Mouse (Mus musculus): ENCODE measurements around the gene Lipt2. TPM values are rescaled to one million over a fixed set of nuclear protein-coding genes. Genes with fewer than 3 reads are reported as not detected.

The Lipt2 gene
- polyA plus RNA-seq, 1 experiment from 2014 or later = 10.1 TPM

GRCm38 (mm10) chr7:100126514-100126913 lies 32.6 kb upstream of the Lipt2 start:
- H3K4me2 ChIP-seq (ENCODE audit: low read depth, low read length) = no peak overlapping the region
- H3K9ac ChIP-seq (ENCODE audit: low read length) = no peak overlapping the region
- H3K36me3 ChIP-seq (ENCODE audit: control insufficient read depth, insufficient read depth, low read length) = no peaks in the 10 kb centered on the region
- ATAC-seq (ENCODE audit: insufficient read depth, low FRiP score) = peak; percentile 86
- H3K4me3 ChIP-seq (replicated peaks; ENCODE audit: low read length) = no peak overlapping the region
- no peaks in the 10 kb centered on the region; the same call in 1 of the 2 replicates for H3K4me1 ChIP-seq (ENCODE audit: control insufficient read depth, insufficient read depth, low read length)
- H3K9me3 ChIP-seq (replicated peaks; ENCODE audit: control insufficient read depth, low read length) = no peaks in the 10 kb centered on the region
- 67% methylated on average over 7 of the region's 7 CpGs for WGBS
- H3K27ac ChIP-seq (ENCODE audit: low read length) = no peak overlapping the region
- H3K27me3 ChIP-seq (ENCODE audit: control insufficient read depth, insufficient read depth, low read length) = no peaks in the 10 kb centered on the region

DNA sequence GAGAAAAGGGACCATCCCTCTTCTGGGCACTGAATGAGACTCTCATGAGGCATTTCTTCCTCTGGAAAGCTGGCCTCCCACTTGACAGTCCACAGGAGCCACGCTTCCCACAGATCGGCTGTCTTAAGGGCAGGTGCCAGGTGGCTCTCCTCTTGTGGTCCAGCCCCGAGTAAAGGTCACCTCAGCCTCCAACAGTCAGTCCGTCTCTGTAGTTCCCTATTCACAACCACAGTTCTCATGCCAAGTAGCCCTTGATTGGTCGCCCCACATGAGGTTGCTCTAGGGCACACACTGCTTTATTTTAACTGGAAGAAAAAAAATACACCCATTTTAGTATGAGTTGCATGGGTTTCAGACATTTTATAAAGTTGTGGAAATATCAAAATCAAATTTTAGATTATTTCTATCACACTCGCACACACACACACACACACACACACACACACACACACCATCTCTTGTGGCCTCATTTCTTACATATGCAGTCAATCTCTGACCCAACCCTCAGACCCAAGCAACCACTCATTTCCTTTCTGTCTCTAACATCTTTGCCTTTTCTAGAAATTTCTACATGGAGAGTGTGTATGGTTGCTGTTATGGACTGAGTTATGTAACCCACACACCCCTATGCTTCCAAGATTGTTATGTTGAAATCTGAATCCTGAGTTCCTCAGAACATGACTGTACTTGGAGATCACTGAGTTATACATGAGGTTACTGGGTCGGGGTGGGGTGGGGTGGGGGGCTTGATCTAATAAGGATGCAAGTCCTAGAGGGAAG lies 30.6 kb upstream of the Lipt2 start:
- ATAC-seq (ENCODE audit: insufficient read depth, low FRiP score) = no peak
- H3K36me3 ChIP-seq (ENCODE audit: control insufficient read depth, insufficient read depth, low read length) = no peaks in the 10 kb centered on the region
- H3K4me1 ChIP-seq (ENCODE audit: control insufficient read depth, insufficient read depth, low read length) = no peaks in the 10 kb centered on the region
- WGBS = 67% methylated on average over 7 of the region's 7 CpGs
- H3K9me3 ChIP-seq (replicated peaks; ENCODE audit: control insufficient read depth, low read length) = no peaks in the 10 kb centered on the region
- H3K27ac ChIP-seq (ENCODE audit: low read length) = no peak overlapping the region
- H3K27me3 ChIP-seq (ENCODE audit: control insufficient read depth, insufficient read depth, low read length) = no peaks in the 10 kb centered on the region
- H3K4me2 ChIP-seq (ENCODE audit: low read depth, low read length) = no peak overlapping the region
- H3K9ac ChIP-seq (ENCODE audit: low read length) = no peak overlapping the region
- no peak overlapping the region for H3K4me3 ChIP-seq (replicated peaks; ENCODE audit: low read length)

- ATAC-seq (ENCODE audit: insufficient read depth, low FRiP score) = no peak
- Histone ChIP-seq H3K4me2 (ENCODE audit: low read depth, low read length) (no peak overlapping the region), H3K27ac (ENCODE audit: low read length) (no peak overlapping the region), H3K4me1 (ENCODE audit: control insufficient read depth, insufficient read depth, low read length) (no peaks in the 10 kb centered on the region), H3K9me3 (replicated peaks; ENCODE audit: control insufficient read depth, low read length) (no peaks in the 10 kb centered on the region), H3K9ac (ENCODE audit: low read length) (no peak overlapping the region), H3K36me3 (ENCODE audit: control insufficient read depth, insufficient read depth, low read length) (no peaks in the 10 kb centered on the region), H3K4me3 (replicated peaks; ENCODE audit: low read length) (no peak overlapping the region), H3K27me3 (ENCODE audit: control insufficient read depth, insufficient read depth, low read length) (no peaks in the 10 kb centered on the region)
- WGBS = 37% methylated on average over 6 of the region's 6 CpGs
Measured at GRCm38 (mm10) chr7:100130592-100130991, 28.5 kb upstream of the Lipt2 start.

DNA sequence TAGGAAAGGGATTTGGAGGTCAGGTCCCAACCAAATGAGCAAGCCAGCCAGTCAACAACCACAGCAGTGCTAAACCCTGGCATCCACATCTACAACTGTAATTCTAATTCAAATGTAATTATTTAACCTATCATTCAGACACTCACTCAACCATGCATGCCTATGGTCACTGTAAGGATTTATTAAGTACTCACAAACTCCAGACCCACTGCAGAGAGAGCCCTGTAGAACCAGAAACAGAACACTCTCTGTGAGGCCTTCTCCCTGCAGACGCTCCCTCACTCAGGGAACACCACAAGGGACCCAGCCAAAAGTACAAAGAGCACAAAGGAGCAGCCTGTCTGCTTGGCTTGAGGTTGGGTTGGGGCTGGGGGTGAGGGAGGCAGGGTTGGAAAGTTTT lies 26.7 kb upstream of the Lipt2 start:
- Histone ChIP-seq H3K4me1 (ENCODE audit: control insufficient read depth, insufficient read depth, low read length) (no peaks in the 10 kb centered on the region), H3K4me3 (replicated peaks; ENCODE audit: low read length) (no peak overlapping the region), H3K9ac (ENCODE audit: low read length) (no peak overlapping the region), H3K36me3 (ENCODE audit: control insufficient read depth, insufficient read depth, low read length) (no peaks in the 10 kb centered on the region), H3K27ac (ENCODE audit: low read length) (no peak overlapping the region), H3K9me3 (replicated peaks; ENCODE audit: control insufficient read depth, low read length) (no peaks in the 10 kb centered on the region), H3K27me3 (ENCODE audit: control insufficient read depth, insufficient read depth, low read length) (no peaks in the 10 kb centered on the region), H3K4me2 (ENCODE audit: low read depth, low read length) (no peak overlapping the region)
- ATAC-seq (ENCODE audit: insufficient read depth, low FRiP score) = peak; percentile 13; the same call in 1 of the 2 replicates
- WGBS = 78% methylated on average over 1 of the region's 1 CpGs

DNA sequence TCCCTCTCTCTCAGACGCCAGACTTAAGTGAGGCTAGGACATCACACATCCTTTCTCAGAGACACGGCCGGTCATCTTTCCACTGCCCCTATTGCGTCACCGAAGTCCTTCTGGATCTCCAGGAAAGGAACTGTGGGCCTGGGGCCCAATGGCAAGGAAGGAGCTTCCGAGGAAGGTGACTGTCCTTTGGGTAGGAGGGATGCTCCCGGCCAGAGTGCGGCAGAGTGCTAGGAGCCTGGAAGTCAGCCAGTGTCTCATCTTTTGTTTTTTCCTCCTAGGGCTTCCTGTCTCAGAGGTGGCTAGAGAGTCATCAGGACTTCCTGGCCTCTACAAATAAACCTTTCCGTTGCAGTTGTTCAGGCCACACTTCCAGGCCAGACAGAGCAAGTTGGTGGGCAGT lies 22.0 kb upstream of the Lipt2 start:
- WGBS = 73% methylated on average over 9 of the region's 9 CpGs
- Histone ChIP-seq H3K36me3 (ENCODE audit: control insufficient read depth, insufficient read depth, low read length) (no peaks in the 10 kb centered on the region), H3K9me3 (replicated peaks; ENCODE audit: control insufficient read depth, low read length) (no peaks in the 10 kb centered on the region), H3K27me3 (ENCODE audit: control insufficient read depth, insufficient read depth, low read length) (no peaks in the 10 kb centered on the region), H3K4me2 (ENCODE audit: low read depth, low read length) (no peak overlapping the region), H3K9ac (ENCODE audit: low read length) (no peak overlapping the region), H3K4me3 (replicated peaks; ENCODE audit: low read length) (no peak overlapping the region), H3K27ac (ENCODE audit: low read length) (no peak overlapping the region), H3K4me1 (ENCODE audit: control insufficient read depth, insufficient read depth, low read length) (no peaks in the 10 kb centered on the region)
- ATAC-seq (ENCODE audit: insufficient read depth, low FRiP score) = no peak

DNA sequence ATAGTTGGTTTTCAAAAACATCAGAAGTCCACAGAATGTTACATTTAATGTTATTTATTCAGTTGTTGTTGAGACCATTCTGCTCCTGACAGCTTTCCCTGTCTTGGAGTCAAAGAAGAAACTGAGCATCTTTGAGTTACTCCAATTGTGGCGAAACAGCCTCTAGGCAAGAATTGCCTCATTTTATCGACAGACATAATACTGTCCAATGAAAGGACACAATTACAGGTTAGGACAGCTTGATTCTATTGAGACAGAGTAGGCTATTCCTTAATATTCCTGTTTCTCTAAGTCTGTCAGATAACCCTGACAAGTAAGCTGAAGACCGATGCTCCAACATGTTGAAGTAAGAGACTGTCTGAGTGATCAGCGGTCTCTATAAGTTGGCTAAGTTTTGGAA lies 21.0 kb upstream of the Lipt2 start:
- H3K4me1 ChIP-seq (ENCODE audit: control insufficient read depth, insufficient read depth, low read length) = no peaks in the 10 kb centered on the region
- H3K4me3 ChIP-seq (replicated peaks; ENCODE audit: low read length) = no peak overlapping the region
- 94% methylated on average over 4 of the region's 4 CpGs for WGBS

DNA sequence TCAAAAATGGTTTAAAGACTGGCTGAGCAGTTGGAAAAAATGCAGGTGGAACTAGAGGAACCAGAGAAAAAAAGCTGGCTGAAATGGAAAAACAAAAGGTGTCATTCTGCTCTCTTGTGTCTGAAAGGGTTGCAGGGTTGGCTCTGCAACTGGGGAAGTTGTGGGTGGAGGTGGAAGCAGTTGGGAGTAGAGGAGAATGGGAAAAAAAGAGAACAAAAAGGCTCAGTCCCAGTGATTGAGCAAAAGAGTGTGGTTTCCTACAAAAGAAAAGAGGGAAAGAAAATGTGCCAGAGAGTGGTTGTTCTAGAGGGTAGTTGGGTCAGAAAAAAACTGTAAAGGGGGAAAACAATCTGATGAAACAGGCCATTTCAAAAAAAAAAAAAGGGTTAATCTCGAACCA lies 18.5 kb upstream of the Lipt2 start:
- WGBS = 69% methylated on average over 1 of the region's 1 CpGs
- Histone ChIP-seq H3K4me1 (ENCODE audit: control insufficient read depth, insufficient read depth, low read length) (no peaks in the 10 kb centered on the region), H3K9ac (ENCODE audit: low read length) (no peak overlapping the region), H3K4me2 (ENCODE audit: low read depth, low read length) (no peak overlapping the region), H3K36me3 (ENCODE audit: control insufficient read depth, insufficient read depth, low read length) (no peaks in the 10 kb centered on the region), H3K4me3 (replicated peaks; ENCODE audit: low read length) (no peak overlapping the region), H3K27ac (ENCODE audit: low read length) (no peak overlapping the region), H3K9me3 (replicated peaks; ENCODE audit: control insufficient read depth, low read length) (no peaks in the 10 kb centered on the region), H3K27me3 (ENCODE audit: control insufficient read depth, insufficient read depth, low read length) (no peaks in the 10 kb centered on the region)
- no peak for ATAC-seq (ENCODE audit: insufficient read depth, low FRiP score)

More for the DNA sequence above, 21.0 kb upstream of the Lipt2 start:
- H3K36me3 ChIP-seq (ENCODE audit: control insufficient read depth, insufficient read depth, low read length) = no peaks in the 10 kb centered on the region
- ATAC-seq (ENCODE audit: insufficient read depth, low FRiP score) = no peak
- no peak overlapping the region for H3K27ac ChIP-seq (ENCODE audit: low read length)
- no peak overlapping the region for H3K4me2 ChIP-seq (ENCODE audit: low read depth, low read length)
- no peaks in the 10 kb centered on the region for H3K9me3 ChIP-seq (replicated peaks; ENCODE audit: control insufficient read depth, low read length)
- H3K9ac ChIP-seq (ENCODE audit: low read length) = no peak overlapping the region
- no peaks in the 10 kb centered on the region for H3K27me3 ChIP-seq (ENCODE audit: control insufficient read depth, insufficient read depth, low read length)

DNA sequence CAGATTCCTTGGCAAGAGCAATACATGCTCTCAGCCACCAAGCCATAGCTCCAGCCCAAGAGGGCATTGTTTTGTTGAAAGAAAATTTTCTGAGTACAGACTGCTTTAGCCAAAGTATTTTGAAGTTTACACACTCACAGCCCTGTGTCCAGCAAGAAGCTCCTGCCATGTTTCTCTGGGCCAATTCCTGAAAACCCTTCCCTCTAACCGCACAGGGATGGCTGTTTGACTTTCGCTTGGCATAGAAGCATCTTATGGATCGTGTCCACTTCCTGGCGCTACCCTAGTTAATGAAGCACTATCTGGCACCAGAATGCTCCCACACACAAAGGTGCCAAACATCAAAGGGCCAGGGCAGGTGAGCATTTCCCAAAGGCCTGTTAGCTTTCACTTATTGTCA lies 10.5 kb upstream of the Lipt2 start:
- 85% methylated on average over 4 of the region's 4 CpGs for WGBS
- Histone ChIP-seq H3K4me3 (replicated peaks; ENCODE audit: low read length) (no peak overlapping the region), H3K9me3 (replicated peaks; ENCODE audit: control insufficient read depth, low read length) (no peaks in the 10 kb centered on the region), H3K4me1 (ENCODE audit: control insufficient read depth, insufficient read depth, low read length) (no peaks in the 10 kb centered on the region), H3K4me2 (ENCODE audit: low read depth, low read length) (no peak overlapping the region), H3K9ac (ENCODE audit: low read length) (no peak overlapping the region), H3K36me3 (ENCODE audit: control insufficient read depth, insufficient read depth, low read length) (no peaks in the 10 kb centered on the region), H3K27me3 (ENCODE audit: control insufficient read depth, insufficient read depth, low read length) (no peaks in the 10 kb centered on the region), H3K27ac (ENCODE audit: low read length) (no peak overlapping the region)
- ATAC-seq (ENCODE audit: insufficient read depth, low FRiP score) = no peak

DNA sequence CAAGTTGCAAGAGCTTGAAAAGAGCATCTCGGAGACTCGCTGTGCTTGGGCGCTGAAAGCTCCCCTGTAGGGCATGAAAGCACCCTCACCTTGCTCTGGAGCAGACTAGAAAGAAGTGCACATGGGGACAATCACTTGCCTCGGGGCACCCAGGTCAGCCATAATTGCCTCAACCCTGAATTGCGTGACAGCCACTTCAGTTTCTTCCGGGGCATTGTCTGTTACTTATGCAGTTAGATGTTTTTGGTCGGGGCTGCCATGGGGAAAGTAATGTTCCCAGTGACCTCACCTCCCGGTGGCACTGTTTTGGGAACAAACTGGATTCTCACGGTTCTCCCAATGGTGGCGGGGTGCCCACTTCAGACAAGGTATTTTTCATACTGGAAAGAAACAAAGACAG lies 9.0 kb upstream of the Lipt2 start:
- no peaks in the 10 kb centered on the region for H3K36me3 ChIP-seq (ENCODE audit: control insufficient read depth, insufficient read depth, low read length)
- H3K9me3 ChIP-seq (replicated peaks; ENCODE audit: control insufficient read depth, low read length) = no peaks in the 10 kb centered on the region
- H3K27ac ChIP-seq (ENCODE audit: low read length) = no peak overlapping the region
- no peak overlapping the region for H3K4me2 ChIP-seq (ENCODE audit: low read depth, low read length)
- H3K27me3 ChIP-seq (ENCODE audit: control insufficient read depth, insufficient read depth, low read length) = no peaks in the 10 kb centered on the region
- WGBS = 64% methylated on average over 10 of the region's 10 CpGs
- H3K4me3 ChIP-seq (replicated peaks; ENCODE audit: low read length) = no peak overlapping the region
- ATAC-seq (ENCODE audit: insufficient read depth, low FRiP score) = no peak
- H3K4me1 ChIP-seq (ENCODE audit: control insufficient read depth, insufficient read depth, low read length) = no peaks in the 10 kb centered on the region
- no peak overlapping the region for H3K9ac ChIP-seq (ENCODE audit: low read length)

Data from stomach, embryonic 16.5 days (tissue).